Mouse (Mus musculus) liver, embryonic 16.5 days (tissue): ENCODE measurements around the gene Hesx1. TPM values are rescaled to one million over a fixed set of nuclear protein-coding genes. Genes with fewer than 3 reads are reported as not detected.
A peak's percentile ranks its signal among the peaks of the same experiment; 100 is the strongest.

Experiments
- ATAC-seq: fragments of 200-750 bp; cut with Nextera tagmentation; 2 replicates; pipeline ENCODE4 v1.8.0; 2017; ENCODE audit warnings: low read depth, mild to moderate bottlenecking, moderate number of reproducible peaks, moderate library complexity
- H3K27ac ChIP-seq: fragments of 300-500 bp; sonication (generic); 2 replicates; pipeline ENCODE4 v1.5.1; 2014; ENCODE audit warnings: mild to moderate bottlenecking, low read length
- H3K27me3 ChIP-seq: fragments of 300-500 bp; sonication (generic); 2 replicates; pipeline ENCODE4 v1.6.1; 2014; ENCODE audit warnings: low read depth, low read length, mixed read lengths; ENCODE audit not compliant: control insufficient read depth, insufficient read depth
- H3K36me3 ChIP-seq: fragments of 300-500 bp; sonication (generic); 2 replicates; pipeline ENCODE4 v1.6.1; 2014; ENCODE audit warnings: mild to moderate bottlenecking; ENCODE audit not compliant: control insufficient read depth, insufficient read depth
- H3K4me1 ChIP-seq: fragments of 300-500 bp; sonication (generic); 2 replicates; pipeline ENCODE4 v1.6.1; 2014; ENCODE audit warnings: low read depth, low read length, mixed read lengths; ENCODE audit not compliant: control insufficient read depth
- H3K4me2 ChIP-seq: fragments of 300-500 bp; sonication (generic); 2 replicates; pipeline ENCODE4 v1.6.1; 2014; ENCODE audit warnings: low read depth, low read length, mixed read lengths
- H3K4me3 ChIP-seq: fragments of 300-500 bp; sonication (generic); 2 replicates; pipeline ENCODE4 v1.5.1; 2014; ENCODE audit warnings: low read depth, mild to moderate bottlenecking, low read length
- H3K9ac ChIP-seq: fragments of 300-500 bp; sonication (generic); 2 replicates; pipeline ENCODE4 v1.6.1; 2014; ENCODE audit warnings: low read depth, low read length
- H3K9me3 ChIP-seq: fragments of 300-500 bp; sonication (generic); replicated peaks from 2 replicates; pipeline ENCODE4 v1.6.1; 2016; ENCODE audit warnings: low read length; ENCODE audit not compliant: control insufficient read depth
- WGBS: fragments of 180-500 bp; shearing (Covaris S2); extraction: QIAGEN DNeasy Blood & Tissue Kit; methylation state at CpG from one replicate; pipeline ENCODE4 v1.1.7; 2014; ENCODE audit not compliant: insufficient replicate concordance; 5-methylcytosine and 5-hydroxymethylcytosine counted together
- polyA plus RNA-seq: library from polyadenylated mRNA; unstranded; fragments of >200 nt; fragmentation: Nextera tagmentation; extraction: Ambion mirVana; gene quantifications from 2 replicates; pipeline ENCODE4 v1.2.1, GENCODE M21; 2015

Gene Hesx1
- polyA plus RNA-seq, 1 experiment from 2014 or later = 5.1 TPM

GRCm38 (mm10) chr14:26996257-26996656, 2.0 kb downstream of the Hesx1 start:
- no peak overlapping the region for H3K4me3 ChIP-seq
- H3K36me3 ChIP-seq = no peaks in the 10 kb centered on the region
- H3K27me3 ChIP-seq = no peaks in the 10 kb centered on the region
- peaks cover 7% of the 10 kb centered on the region for H3K4me1 ChIP-seq
- no peak overlapping the region for H3K27ac ChIP-seq
- no peak for ATAC-seq
- no peak overlapping the region for H3K9ac ChIP-seq
- H3K4me2 ChIP-seq = no peak overlapping the region
- H3K9me3 ChIP-seq = no peaks in the 10 kb centered on the region

DNA sequence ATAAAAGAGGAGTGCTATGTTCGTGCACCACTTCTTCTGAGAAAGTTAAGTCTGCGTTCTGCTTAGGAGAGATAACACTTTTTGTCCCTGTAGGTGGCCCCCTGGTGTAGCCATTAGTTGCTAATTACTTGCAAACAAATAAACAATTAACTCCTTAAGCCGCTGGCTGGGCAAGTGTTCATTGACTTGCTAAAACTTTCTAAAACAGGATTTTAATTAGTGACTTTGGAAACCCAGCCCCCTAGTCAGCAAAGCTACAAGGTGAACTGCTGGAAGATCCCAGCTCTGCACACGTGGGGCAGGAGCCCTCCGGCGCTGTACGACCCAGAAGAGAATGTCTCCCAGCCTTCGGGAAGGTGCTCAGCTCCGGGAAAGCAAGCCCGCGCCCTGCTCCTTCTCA, 6.2 kb downstream of the Hesx1 start:
- WGBS = 5% methylated on average over 11 of the region's 11 CpGs
- Histone ChIP-seq H3K4me2 (peak overlapping the region; percentile 62), H3K4me1 (peaks cover 2% of the 10 kb centered on the region), H3K9me3 (no peaks in the 10 kb centered on the region), H3K27ac (peak overlapping the region; percentile 30; the same call in 1 of the 2 replicates), H3K36me3 (no peaks in the 10 kb centered on the region), H3K4me3 (peak overlapping the region; percentile 58), H3K9ac (peak overlapping the region; percentile 52), H3K27me3 (no peaks in the 10 kb centered on the region)
- peak; percentile 73 for ATAC-seq

DNA sequence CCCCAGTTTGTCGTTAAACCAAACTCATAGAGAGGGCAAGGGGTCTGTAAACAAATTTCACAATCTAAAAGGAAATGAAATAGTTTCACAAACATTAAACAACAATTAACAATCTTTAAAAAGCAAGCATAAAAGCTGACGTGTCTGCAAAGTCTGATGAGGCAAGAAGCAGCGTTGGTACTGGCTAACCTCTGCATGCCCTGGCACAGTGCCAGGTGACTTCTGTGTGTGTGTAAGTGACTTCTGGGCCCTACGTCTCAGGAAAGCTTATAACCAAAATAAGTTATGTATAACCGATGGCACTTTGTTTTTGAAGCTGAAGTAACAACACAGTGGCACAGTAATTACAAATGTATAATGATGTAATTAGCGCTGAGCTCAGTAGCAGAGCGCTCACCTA, 10.7 kb downstream of the Hesx1 start:
- Histone ChIP-seq H3K4me3 (no peak overlapping the region), H3K4me2 (no peak overlapping the region), H3K9me3 (no peaks in the 10 kb centered on the region), H3K36me3 (no peaks in the 10 kb centered on the region), H3K4me1 (peaks cover under 1% of the 10 kb centered on the region), H3K9ac (no peak overlapping the region), H3K27me3 (no peaks in the 10 kb centered on the region), H3K27ac (no peak overlapping the region)
- no peak for ATAC-seq
- 71% methylated on average over 7 of the region's 7 CpGs for WGBS

DNA sequence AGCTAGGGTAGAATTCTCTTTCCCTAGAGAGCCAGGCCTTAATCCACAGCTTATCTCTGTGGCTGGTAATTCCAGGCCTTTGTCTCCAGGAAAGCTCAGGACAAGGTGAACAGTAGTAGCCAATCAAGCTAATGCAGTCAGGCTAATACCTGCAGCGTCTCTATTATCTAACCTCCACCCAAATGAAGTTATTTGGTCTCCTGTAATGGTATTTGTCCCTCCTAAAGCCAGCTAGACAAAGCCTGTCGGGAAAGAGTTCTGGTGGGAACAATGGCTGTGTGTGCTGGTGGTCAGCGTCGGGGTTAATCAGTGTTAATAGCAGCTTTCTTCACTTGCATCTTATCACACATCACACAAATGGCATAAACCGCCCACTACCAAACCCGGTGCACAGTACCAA, 11.7 kb downstream of the Hesx1 start:
- no peak for ATAC-seq

GRCm38 (mm10) chr14:27011561-27011960, 17.3 kb downstream of the Hesx1 start:
- Histone ChIP-seq H3K27ac (no peak overlapping the region), H3K9me3 (no peaks in the 10 kb centered on the region), H3K9ac (no peak overlapping the region), H3K36me3 (no peaks in the 10 kb centered on the region), H3K4me1 (no peaks in the 10 kb centered on the region), H3K27me3 (no peaks in the 10 kb centered on the region), H3K4me3 (no peak overlapping the region), H3K4me2 (no peak overlapping the region)
- no peak for ATAC-seq
- 59% methylated on average over 5 of the region's 5 CpGs for WGBS

More for the DNA sequence above, 11.7 kb downstream of the Hesx1 start:
- H3K27ac ChIP-seq = no peak overlapping the region
- H3K27me3 ChIP-seq = no peaks in the 10 kb centered on the region
- H3K36me3 ChIP-seq = no peaks in the 10 kb centered on the region
- no peaks in the 10 kb centered on the region for H3K9me3 ChIP-seq
- H3K4me3 ChIP-seq = no peak overlapping the region
- 26% methylated on average over 6 of the region's 6 CpGs for WGBS
- H3K4me1 ChIP-seq = no peaks in the 10 kb centered on the region
- H3K4me2 ChIP-seq = no peak overlapping the region
- H3K9ac ChIP-seq = no peak overlapping the region

- H3K27me3 ChIP-seq = no peaks in the 10 kb centered on the region
- H3K4me1 ChIP-seq = no peaks in the 10 kb centered on the region
- H3K9me3 ChIP-seq = no peaks in the 10 kb centered on the region
- no peaks in the 10 kb centered on the region for H3K36me3 ChIP-seq
- WGBS = 43% methylated on average over 4 of the region's 4 CpGs
- H3K27ac ChIP-seq = no peak overlapping the region
- no peak for ATAC-seq
- H3K4me2 ChIP-seq = no peak overlapping the region
- no peak overlapping the region for H3K9ac ChIP-seq
- H3K4me3 ChIP-seq = no peak overlapping the region
These were observed 19.4 kb downstream of the Hesx1 start for GRCm38 (mm10) chr14:27013658-27014057.

- no peaks in the 10 kb centered on the region for H3K9me3 ChIP-seq
- H3K36me3 ChIP-seq = no peaks in the 10 kb centered on the region
- no peak overlapping the region for H3K4me2 ChIP-seq
- WGBS = 75% methylated on average over 2 of the region's 2 CpGs
- no peaks in the 10 kb centered on the region for H3K4me1 ChIP-seq
- no peak overlapping the region for H3K4me3 ChIP-seq
- no peaks in the 10 kb centered on the region for H3K27me3 ChIP-seq
- H3K27ac ChIP-seq = no peak overlapping the region
- H3K9ac ChIP-seq = no peak overlapping the region
- ATAC-seq = no peak
These were observed 23.7 kb downstream of the Hesx1 start for GRCm38 (mm10) chr14:27017936-27018335.

- H3K4me1 ChIP-seq = no peaks in the 10 kb centered on the region
- H3K4me3 ChIP-seq = no peak overlapping the region
- H3K27me3 ChIP-seq = no peaks in the 10 kb centered on the region
- H3K36me3 ChIP-seq = no peaks in the 10 kb centered on the region
- H3K9me3 ChIP-seq = no peaks in the 10 kb centered on the region
- 75% methylated on average over 14 of the region's 14 CpGs for WGBS
- H3K4me2 ChIP-seq = no peak overlapping the region
- no peak overlapping the region for H3K27ac ChIP-seq
- no peak for ATAC-seq
- H3K9ac ChIP-seq = no peak overlapping the region
These were observed 25.6 kb downstream of the Hesx1 start for GRCm38 (mm10) chr14:27019850-27020249.

- H3K4me1 ChIP-seq = no peaks in the 10 kb centered on the region
- H3K9ac ChIP-seq = no peak overlapping the region
- no peaks in the 10 kb centered on the region for H3K36me3 ChIP-seq
- H3K27me3 ChIP-seq = no peaks in the 10 kb centered on the region
- H3K9me3 ChIP-seq = no peaks in the 10 kb centered on the region
- no peak for ATAC-seq
- H3K27ac ChIP-seq = no peak overlapping the region
- 33% methylated on average over 11 of the region's 11 CpGs for WGBS
- no peak overlapping the region for H3K4me2 ChIP-seq
- H3K4me3 ChIP-seq = no peak overlapping the region
These were observed 28.7 kb downstream of the Hesx1 start for GRCm38 (mm10) chr14:27022876-27023275.
